Mouse (Mus musculus): Measurements from ENCODE around the gene Exoc3l4.

DNA sequence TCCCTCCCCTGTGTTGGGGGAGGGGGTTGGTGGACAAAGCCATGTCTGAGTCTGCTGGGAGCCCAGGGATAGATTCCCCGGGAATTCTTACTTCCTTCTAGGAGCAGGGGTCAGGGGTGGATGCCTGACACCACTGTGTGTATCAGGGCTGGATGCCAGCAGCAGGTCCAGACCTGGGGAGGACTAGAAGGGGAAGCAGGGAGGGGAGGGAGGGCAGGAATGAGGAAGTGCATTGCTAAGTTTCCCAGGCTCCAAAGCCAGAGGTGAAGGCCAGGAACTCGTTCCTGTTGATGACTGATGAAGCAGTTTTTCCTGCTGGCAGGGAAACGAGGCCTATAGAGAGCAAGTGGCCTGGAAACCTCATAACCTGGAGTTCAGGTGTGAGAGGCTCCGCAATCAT is 15.3 kb downstream of the Exoc3l4 start:
- TF ChIP-seq POLR2A (IDR thresholded peaks at IDR 0.05; ENCODE audit: insufficient read depth, low read length) (no peak), CTCF (IDR thresholded peaks at IDR 0.05; ENCODE audit: low read depth, low read length) (no peak), EP300 (IDR thresholded peaks at IDR 0.05; ENCODE audit: insufficient read depth, low read depth, low read length) (no peak)
